Mouse (Mus musculus) brain, adult 2 months (tissue): ENCODE results near the gene Men1.

Source experiments
- DNase-seq: peaks from one replicate; pipeline ENCODE4 v3.0.0; 2011; ENCODE audit warnings: low read depth, low spot score

Men1 gene

DNA sequence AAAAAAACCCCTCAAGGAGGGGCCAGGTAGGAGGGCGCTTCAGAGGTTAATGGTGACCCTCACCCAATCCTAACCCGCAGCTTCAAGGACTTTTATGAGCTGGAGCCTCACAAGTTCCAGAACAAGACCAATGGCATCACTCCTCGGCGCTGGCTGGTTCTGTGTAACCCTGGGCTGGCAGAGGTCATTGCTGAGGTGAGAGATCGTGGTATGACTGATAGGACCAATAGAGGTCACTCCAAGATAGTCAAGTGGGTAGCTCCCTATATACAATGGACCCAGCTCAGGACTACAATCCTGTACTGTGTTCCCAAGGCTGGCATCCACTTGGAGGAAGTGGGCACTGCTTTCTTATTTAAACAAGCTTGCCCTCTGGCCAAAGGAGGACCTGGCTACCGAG lies 55.5 kb downstream of the Men1 start:
- no peak for DNase-seq
